Mouse (Mus musculus): Measurements from ENCODE around the gene Map2k6. TPM values are rescaled to one million over a fixed set of nuclear protein-coding genes. Genes with fewer than 3 reads are reported as not detected.

Gene Map2k6
- total RNA-seq, 2 experiments from 2014 or later: 4.7 to 5.5 TPM

GRCm38 (mm10) chr11:110478978-110479384, 80.1 kb downstream of the Map2k6 start:
- intact Hi-C loops (cut with DNase I): no loop called here

GRCm38 (mm10) chr11:110481406-110481805, 82.5 kb downstream of the Map2k6 start:
- intact Hi-C loops (cut with DNase I): loop anchor here (5.0 kb wide), 1 partner anchor 99 kb away; no protein-coding TSS in a partner anchor
- DNase-seq: no peak

More at GRCm38 (mm10) chr11:110478978-110479384, 80.1 kb downstream of the Map2k6 start:
- DNase-seq: peak in 1 of 2 experiments; percentile 16

GRCm38 (mm10) chr11:110482176-110482575, 83.3 kb downstream of the Map2k6 start:
- DNase-seq: no peak
- intact Hi-C loops (cut with DNase I): loop anchor here (5.0 kb wide), 1 partner anchor 100 kb away; no protein-coding TSS in a partner anchor

- no peak for DNase-seq
- intact Hi-C loops (cut with DNase I): loop anchor here (1.0 to 5.0 kb wide), 3 partner anchors 83 to 117 kb away; partner anchors contain the start of gene Map2k6
Observed at GRCm38 (mm10) chr11:110482649-110483048, 83.7 kb downstream of the Map2k6 start.

- intact Hi-C loops (cut with DNase I): loop anchor here (1.0 to 5.0 kb wide), 3 partner anchors 84 to 118 kb away; partner anchors contain the start of gene Map2k6
- peak; percentile 26 to 47 for DNase-seq
Observed at GRCm38 (mm10) chr11:110483165-110483564, 84.2 kb downstream of the Map2k6 start.

GRCm38 (mm10) chr11:110484426-110484825, 85.5 kb downstream of the Map2k6 start:
- intact Hi-C loops (cut with DNase I): loop anchor here (5.0 kb wide), 1 partner anchor 102 kb away; no protein-coding TSS in a partner anchor
- DNase-seq: no peak

- intact Hi-C loops (cut with DNase I): no loop called here
- no peak for DNase-seq
Observed at GRCm38 (mm10) chr11:110485081-110485480, 86.2 kb downstream of the Map2k6 start.

- intact Hi-C loops (cut with DNase I): no loop called here
- DNase-seq: no peak
Observed at GRCm38 (mm10) chr11:110487796-110488195, 88.9 kb downstream of the Map2k6 start.

- no peak for DNase-seq
- intact Hi-C loops (cut with DNase I): no loop called here
Observed at GRCm38 (mm10) chr11:110488301-110488700, 89.4 kb downstream of the Map2k6 start.

GRCm38 (mm10) chr11:110495323-110496060, 96.6 kb downstream of the Map2k6 start:
- DNase-seq: no peak
- intact Hi-C loops (cut with DNase I): no loop called here

GRCm38 (mm10) chr11:110496061-110496446, 97.1 kb downstream of the Map2k6 start:
- intact Hi-C loops (cut with DNase I): no loop called here
- peak; percentile 17 to 31 for DNase-seq

GRCm38 (mm10) chr11:110497743-110498142, 98.8 kb downstream of the Map2k6 start:
- DNase-seq: no peak
- intact Hi-C loops (cut with DNase I): loop anchor here (2.0 kb wide), 1 partner anchor 1025 kb away; no protein-coding TSS in a partner anchor

- peak; percentile 33 to 46 for DNase-seq
- intact Hi-C loops (cut with DNase I): loop anchor here (1.0 to 2.0 kb wide), 3 partner anchors 544 to 1024 kb away; no protein-coding TSS in a partner anchor
Observed at GRCm38 (mm10) chr11:110498651-110499213, 99.8 kb downstream of the Map2k6 start.

GRCm38 (mm10) chr11:110502937-110503670, 104.2 kb downstream of the Map2k6 start:
- no peak for DNase-seq
- intact Hi-C loops (cut with DNase I): loop anchor here (5.0 kb wide), 1 partner anchor 69 kb away; no protein-coding TSS in a partner anchor

- DNase-seq: no peak
- intact Hi-C loops (cut with DNase I): no loop called here
Observed at GRCm38 (mm10) chr11:110511466-110511865, 112.5 kb downstream of the Map2k6 start.

GRCm38 (mm10) chr11:110518648-110519047, 119.7 kb downstream of the Map2k6 start:
- no peak for DNase-seq
- intact Hi-C loops (cut with DNase I): no loop called here

- intact Hi-C loops (cut with DNase I): no loop called here
Observed at GRCm38 (mm10) chr11:110522906-110523305, 124.0 kb downstream of the Map2k6 start.

GRCm38 (mm10) chr11:110526156-110526555, 127.2 kb downstream of the Map2k6 start:
- intact Hi-C loops (cut with DNase I): no loop called here
- DNase-seq: no peak

More at GRCm38 (mm10) chr11:110522906-110523305, 124.0 kb downstream of the Map2k6 start:
- DNase-seq: no peak

GRCm38 (mm10) chr11:110531087-110531486, 132.2 kb downstream of the Map2k6 start:
- intact Hi-C loops (cut with DNase I): no loop called here
- no peak for DNase-seq

GRCm38 (mm10) chr11:110534856-110535255, 135.9 kb downstream of the Map2k6 start:
- intact Hi-C loops (cut with DNase I): loop anchor here (5.0 kb wide), 2 partner anchors 37 to 912 kb away; no protein-coding TSS in a partner anchor

More at GRCm38 (mm10) chr11:110534856-110535255, 135.9 kb downstream of the Map2k6 start:
- no peak for DNase-seq

All from heart, postnatal 36 days (tissue).